Mouse (Mus musculus) ES-E14 (cell line): ENCODE measurements around the gene Chid1.

ENCODE experiments used
- CHD2 ChIP-seq: IDR thresholded peaks from 2 replicates; pipeline ENCODE4 v1.6.1; 2014; ENCODE audit warnings: mild to moderate bottlenecking, low read depth, low read length, inconsistent platforms
- HCFC1 ChIP-seq: IDR thresholded peaks from 2 replicates; pipeline ENCODE4 v1.6.1; 2012; ENCODE audit warnings: low read length, inconsistent platforms, borderline replicate concordance; ENCODE audit not compliant: insufficient read depth
- MAFK ChIP-seq: IDR thresholded peaks from 2 replicates; pipeline ENCODE4 v1.6.1; 2014; ENCODE audit warnings: mild to moderate bottlenecking, low read depth, low read length, inconsistent platforms; ENCODE audit not compliant: insufficient read depth
- ZNF384 ChIP-seq: IDR thresholded peaks from 2 replicates; pipeline ENCODE4 v1.6.1; 2012; ENCODE audit warnings: low read depth, low read length, inconsistent platforms

DNA sequence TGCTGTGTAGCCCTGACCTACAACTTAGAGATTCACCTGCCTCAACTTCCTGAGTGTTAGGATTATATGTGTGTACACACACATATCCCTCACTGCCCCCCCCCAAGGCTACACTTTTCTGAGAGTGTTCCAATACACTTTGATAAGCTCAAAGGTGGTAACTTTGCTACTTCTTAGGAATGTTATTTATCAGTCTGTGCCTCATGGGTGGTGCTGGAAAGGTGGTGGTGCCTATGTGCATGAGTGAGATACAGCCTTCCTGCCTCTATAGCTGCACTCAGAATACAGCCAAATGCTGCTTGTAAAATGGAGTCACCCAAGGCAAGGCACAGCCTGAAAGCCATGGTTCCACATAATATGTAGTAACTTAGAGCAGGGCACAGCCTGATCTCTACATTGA is 19.3 kb upstream of the Chid1 start:
- TF ChIP-seq MAFK: no peak
- TF ChIP-seq CHD2: no peak
- no peak for TF ChIP-seq ZNF384
- no peak for TF ChIP-seq HCFC1
